ENCODE assay signal across 9 mouse cellular contexts in genomic region chr15:27884347-27885250, GRCm38 (mm10).
A peak's percentile ranks its signal among the peaks of the same experiment; 100 is the strongest.
DNase-seq lines count a peak whose midpoint lies in the region; ATAC-seq and TF ChIP-seq lines count a peak whose summit lies in the region.
"Had no signal": no experiment of that assay in that cellular context is flagged by ENCODE, and none has a peak within 500 bp of the region (broad histone marks: within the 10 kb centered on the region; RNA-seq: fewer than 3 reads in every experiment).

No protein-coding gene starts in this region.

- no peak overlapping the region for H3K9ac ChIP-seq in embryonic facial prominence, embryonic 13.5 days
- H3K9ac ChIP-seq in heart, embryonic 12.5 days = no peak overlapping the region
- H3K9ac ChIP-seq in kidney, embryonic 16.5 days (replicated peaks; ENCODE audit: low read length) = no peak overlapping the region
- H3K9ac ChIP-seq in liver, adult 2 months (ENCODE audit: low read depth, low read length) = no peak overlapping the region
- H3K9ac ChIP-seq: embryonic facial prominence, embryonic 15.5 days had no signal

- H3K36me3 ChIP-seq in C2C12 (ENCODE audit: control insufficient read depth, insufficient read depth) = peaks cover 96% of the 10 kb centered on the region
- H3K36me3 ChIP-seq in embryonic facial prominence, embryonic 13.5 days = peaks cover 68% of the 10 kb centered on the region
- H3K36me3 ChIP-seq in heart, embryonic 12.5 days = peaks cover 42% of the 10 kb centered on the region
- H3K36me3 ChIP-seq in kidney, embryonic 16.5 days (ENCODE audit: insufficient read depth, low read length) = peaks cover 47% of the 10 kb centered on the region
- H3K36me3 ChIP-seq in liver, adult 2 months (ENCODE audit: control insufficient read depth, insufficient read depth, low read length) = peaks cover 5% of the 10 kb centered on the region; the same call in 1 of the 2 replicates

- H3K4me2 ChIP-seq in embryonic facial prominence, embryonic 13.5 days = no peak overlapping the region
- H3K4me2 ChIP-seq in heart, embryonic 12.5 days = no peak overlapping the region
- H3K4me2 ChIP-seq in kidney, embryonic 16.5 days (replicated peaks; ENCODE audit: low read depth, low read length) = no peak overlapping the region
- H3K4me2 ChIP-seq: embryonic facial prominence, embryonic 15.5 days had no signal

- no peaks in the 10 kb centered on the region for H3K79me2 ChIP-seq in C2C12 (ENCODE audit: control insufficient read depth, insufficient read depth)
- H3K79me2 ChIP-seq in liver, adult 2 months (ENCODE audit: control insufficient read depth, insufficient read depth, low read length) = no peaks in the 10 kb centered on the region

- H3K79me3 ChIP-seq in C2C12 (ENCODE audit: low read depth) = no peaks in the 10 kb centered on the region

- H3K4me3 ChIP-seq in C2C12 (ENCODE audit: insufficient read depth, poor library complexity, severe bottlenecking) = no peak overlapping the region
- no peak overlapping the region for H3K4me3 ChIP-seq in bone marrow, adult 2 months (replicated peaks; ENCODE audit: control insufficient read depth, low read depth, low read length)
- no peak overlapping the region for H3K4me3 ChIP-seq in embryonic facial prominence, embryonic 13.5 days
- H3K4me3 ChIP-seq in heart, embryonic 12.5 days = no peak overlapping the region
- no peak overlapping the region for H3K4me3 ChIP-seq in kidney, embryonic 16.5 days (ENCODE audit: low read length)
- no peak overlapping the region for H3K4me3 ChIP-seq in liver, adult 2 months (ENCODE audit: insufficient read depth, low read depth, low read length)
- H3K4me3 ChIP-seq: embryonic facial prominence, embryonic 15.5 days had no signal

- no peak for TF ChIP-seq POLR2A in bone marrow, adult 2 months (IDR thresholded peaks at IDR 0.05; ENCODE audit: borderline replicate concordance, control insufficient read depth, low read depth, low read length)
- no peak for TF ChIP-seq POLR2A in liver, adult 2 months (IDR thresholded peaks at IDR 0.05; ENCODE audit: extremely low read depth, insufficient read depth, low read length)

- no peaks in the 10 kb centered on the region for H3K27me3 ChIP-seq in C2C12 (ENCODE audit: control insufficient read depth, insufficient read depth, insufficient read length)
- no peaks in the 10 kb centered on the region for H3K27me3 ChIP-seq in embryonic facial prominence, embryonic 13.5 days
- H3K27me3 ChIP-seq in heart, embryonic 12.5 days (replicated peaks) = no peaks in the 10 kb centered on the region
- H3K27me3 ChIP-seq in kidney, embryonic 16.5 days (ENCODE audit: insufficient read depth, low read length) = no peaks in the 10 kb centered on the region
- no peaks in the 10 kb centered on the region for H3K27me3 ChIP-seq in liver, adult 2 months (ENCODE audit: control insufficient read depth, insufficient read depth, low read length)
- H3K27me3 ChIP-seq: embryonic facial prominence, embryonic 15.5 days had no signal

- no peak overlapping the region for H3ac ChIP-seq in C2C12 (ENCODE audit: control insufficient read depth, insufficient read length, low read depth)

- no peak for ATAC-seq in embryonic facial prominence, embryonic 13.5 days (ENCODE audit: insufficient number of reproducible peaks, insufficient read depth, low FRiP score, low TSS enrichment, low read depth)
- peak; percentile 66; the same call in 1 of the 2 replicates for ATAC-seq in heart, embryonic 12.5 days (ENCODE audit: insufficient number of reproducible peaks, low FRiP score)
- peak; percentile 70 for ATAC-seq in kidney, embryonic 16.5 days (ENCODE audit: low FRiP score, low TSS enrichment)

- TF ChIP-seq CTCF in C2C12 (IDR thresholded peaks at IDR 0.05; ENCODE audit: control insufficient read depth, insufficient read depth, insufficient read length) = peak; percentile 81
- TF ChIP-seq CTCF in bone marrow, adult 2 months (IDR thresholded peaks at IDR 0.05; ENCODE audit: control insufficient read depth, insufficient read depth, low read length) = peak; percentile 91
- TF ChIP-seq CTCF in liver, adult 2 months (IDR thresholded peaks at IDR 0.05; ENCODE audit: low read depth, low read length) = peak; percentile 78

- no peak overlapping the region for H3K27ac ChIP-seq in bone marrow, adult 2 months (ENCODE audit: control insufficient read depth, insufficient read depth, low read depth, low read length, poor library complexity)
- H3K27ac ChIP-seq in embryonic facial prominence, embryonic 13.5 days = peak overlapping the region; percentile 22; the same call in 1 of the 2 replicates
- H3K27ac ChIP-seq in heart, embryonic 12.5 days (ENCODE audit: poor library complexity, severe bottlenecking) = no peak overlapping the region
- no peak overlapping the region for H3K27ac ChIP-seq in kidney, embryonic 16.5 days (ENCODE audit: low read length)
- H3K27ac ChIP-seq in liver, adult 2 months (replicated peaks; ENCODE audit: insufficient read depth, low read depth, low read length) = no peak overlapping the region
- H3K27ac ChIP-seq: embryonic facial prominence, embryonic 15.5 days had no signal

- no peaks in the 10 kb centered on the region; the same call in 1 of the 2 replicates for H3K4me1 ChIP-seq in bone marrow, adult 2 months (ENCODE audit: control insufficient read depth, insufficient read depth, low read length)
- H3K4me1 ChIP-seq in embryonic facial prominence, embryonic 13.5 days = peaks cover 10% of the 10 kb centered on the region; the same call in 1 of the 2 replicates
- peaks cover 32% of the 10 kb centered on the region for H3K4me1 ChIP-seq in heart, embryonic 12.5 days (replicated peaks)
- H3K4me1 ChIP-seq in kidney, embryonic 16.5 days (ENCODE audit: insufficient read depth, low read length) = no peaks in the 10 kb centered on the region; the same call in 1 of the 2 replicates
- no peaks in the 10 kb centered on the region for H3K4me1 ChIP-seq in liver, adult 2 months (ENCODE audit: control insufficient read depth, insufficient read depth, low read length)

- 70% methylated on average over 17 of the region's 17 CpGs for WGBS in bone marrow, adult 2 months
- 73% methylated on average over 17 of the region's 17 CpGs for WGBS in embryonic facial prominence, embryonic 13.5 days
- WGBS in heart, embryonic 12.5 days = 74% methylated on average over 17 of the region's 17 CpGs
- 68% methylated on average over 17 of the region's 17 CpGs for WGBS in kidney, embryonic 16.5 days
- WGBS in liver, adult 2 months = 81% methylated on average over 17 of the region's 17 CpGs

- peak; percentile 47 for DNase-seq in liver, adult 2 months (ENCODE audit: extremely low read depth, low read depth, low spot score)
- peak; percentile 90 for DNase-seq in naive thymus-derived CD4-positive, alpha-beta T cell, adult 2 months (ENCODE audit: low read depth)
- peak; percentile 60 to 69 for DNase-seq in spleen, postnatal 36 days (ENCODE audit: low spot score in 2 of 2)

- no peaks in the 10 kb centered on the region for H3K9me3 ChIP-seq in embryonic facial prominence, embryonic 13.5 days
- H3K9me3 ChIP-seq in heart, embryonic 12.5 days (replicated peaks) = no peaks in the 10 kb centered on the region
- no peaks in the 10 kb centered on the region for H3K9me3 ChIP-seq in kidney, embryonic 16.5 days (ENCODE audit: low read length)
- H3K9me3 ChIP-seq: embryonic facial prominence, embryonic 15.5 days had no signal

TF ChIP-seq in C2C12, 6 proteins besides CTCF, POLR2A, EP300 and RAD21:
- no peak for TF ChIP-seq MYOG (IDR thresholded peaks at IDR 0.05; ENCODE audit: control insufficient read depth, extremely low read depth, insufficient read length)
- no peak for TF ChIP-seq USF1 (IDR thresholded peaks at IDR 0.05; ENCODE audit: low read depth)
- no peak for TF ChIP-seq MAX (IDR thresholded peaks at IDR 0.05)
- no peak for TF ChIP-seq CEBPB (IDR thresholded peaks at IDR 0.05; ENCODE audit: low read depth)
- no peak for TF ChIP-seq FOSL1 (IDR thresholded peaks at IDR 0.05; ENCODE audit: insufficient read depth, low read length, poor library complexity, severe bottlenecking)
- no peak for TF ChIP-seq MYOD1 (IDR thresholded peaks at IDR 0.05; ENCODE audit: control insufficient read depth, insufficient read length, low read depth)
TF ChIP-seq in C2C12: peak in this region for 0.
